Comparison of ENCODE assay signal across 7 mouse cellular contexts in the genomic region with DNA sequence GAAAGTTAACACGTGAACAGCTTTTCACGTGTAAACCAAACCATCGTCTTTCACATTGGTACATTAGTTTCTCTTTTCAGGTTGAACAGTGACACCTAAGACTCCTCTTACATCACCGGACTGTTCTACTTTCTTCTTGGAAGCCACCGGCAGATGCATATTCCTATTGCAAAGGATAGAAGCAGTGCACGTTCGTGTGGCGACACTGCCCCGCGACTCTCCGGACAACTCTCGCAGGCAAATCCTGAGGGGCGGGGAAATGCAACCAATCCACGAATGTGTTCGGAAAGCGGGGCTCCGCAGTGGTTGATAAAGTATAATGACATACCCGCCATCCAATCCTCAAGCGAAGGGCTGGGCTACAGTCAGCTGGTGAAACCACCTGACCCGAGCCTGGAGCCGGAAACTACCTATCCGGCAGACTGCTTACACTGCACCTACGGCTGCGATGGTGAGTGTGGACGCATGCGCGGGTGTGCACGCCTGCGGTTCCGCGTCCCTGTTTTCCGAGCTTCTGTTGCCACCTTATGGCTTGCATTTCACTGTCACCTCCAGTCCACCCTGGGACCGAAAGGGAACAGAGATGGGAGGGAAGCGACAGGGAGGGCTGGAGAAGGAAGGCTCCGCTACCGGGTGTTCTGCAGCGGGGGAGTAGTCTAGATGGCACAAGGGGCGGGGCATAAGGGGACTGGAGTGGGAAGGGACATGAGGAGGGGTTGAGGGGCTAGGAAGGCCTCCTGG. TPM values are rescaled to one million over a fixed set of nuclear protein-coding genes. Genes with fewer than 3 reads are reported as not detected.
DNase-seq lines count a peak whose midpoint lies in the region; ATAC-seq lines count a peak whose summit lies in the region.

Lamtor4 (plus strand) TSS at position 130 of the 741 bp plus-strand sequence.

- H3K9me3 ChIP-seq in intestine, embryonic 16.5 days (ENCODE audit: control insufficient read depth, low read length), result no peaks in the 10 kb centered on the region
- no peaks in the 10 kb centered on the region for H3K9me3 ChIP-seq in midbrain, embryonic 11.5 days (ENCODE audit: control insufficient read depth, low read length)

- peak within 1 kb of the TSS; percentile 81 for H3K4me2 ChIP-seq in intestine, embryonic 16.5 days (ENCODE audit: low read depth, low read length)
- H3K4me2 ChIP-seq in midbrain, embryonic 11.5 days, result peak within 1 kb of the TSS; percentile 67

- H3K9ac ChIP-seq in intestine, embryonic 16.5 days (ENCODE audit: low read depth, low read length), result peak within 1 kb of the TSS; percentile 74
- H3K9ac ChIP-seq in midbrain, embryonic 11.5 days (ENCODE audit: low read length), result peak within 1 kb of the TSS; percentile 73

- H3K27ac ChIP-seq in intestine, embryonic 16.5 days (ENCODE audit: low read length), result peak within 1 kb of the TSS; percentile 83
- H3K27ac ChIP-seq in midbrain, embryonic 11.5 days (ENCODE audit: low read depth, low read length), result peak within 1 kb of the TSS; percentile 30; the same call in 1 of the 2 replicates

- intact Hi-C loops in left cerebral cortex, postnatal 36 days (cut with DNase I), result no loop called here

- H3K36me3 ChIP-seq in intestine, embryonic 16.5 days (ENCODE audit: control insufficient read depth, insufficient read depth, low read length), result peaks cover 15% of the 10 kb centered on the region
- peaks cover 13% of the 10 kb centered on the region for H3K36me3 ChIP-seq in midbrain, embryonic 11.5 days (ENCODE audit: control insufficient read depth, insufficient read depth, low read length)

- H3K27me3 ChIP-seq in intestine, embryonic 16.5 days (replicated peaks; ENCODE audit: control insufficient read depth, insufficient read depth, low read length), result no peaks in the 10 kb centered on the region
- H3K27me3 ChIP-seq in midbrain, embryonic 11.5 days (ENCODE audit: control insufficient read depth, insufficient read depth, low read length), result no peaks in the 10 kb centered on the region

- peak within 1 kb of the TSS; percentile 69 for H3K4me3 ChIP-seq in intestine, embryonic 16.5 days (ENCODE audit: low read length)
- peak within 1 kb of the TSS; percentile 70 for H3K4me3 ChIP-seq in midbrain, embryonic 11.5 days (ENCODE audit: low read depth, low read length)

- H3K4me1 ChIP-seq in intestine, embryonic 16.5 days (ENCODE audit: control insufficient read depth, insufficient read depth, low read length), result peaks cover 16% of the 10 kb centered on the region
- peaks cover 9% of the 10 kb centered on the region for H3K4me1 ChIP-seq in midbrain, embryonic 11.5 days (ENCODE audit: control insufficient read depth, insufficient read depth, low read length)

- peak; percentile 100 for ATAC-seq in intestine, embryonic 16.5 days
- ATAC-seq in midbrain, embryonic 11.5 days (ENCODE audit: low FRiP score), result peak; percentile 99

- WGBS in intestine, embryonic 16.5 days, result under 1% methylated on average over 38 of the region's 38 CpGs
- WGBS in midbrain, embryonic 11.5 days, result under 1% methylated on average over 38 of the region's 38 CpGs

- DNase-seq in adrenal gland, adult 8-10 months, result peak; percentile 96
- peak; percentile 89 for DNase-seq in embryo, embryonic 9.5 days (ENCODE audit: extremely low spot score)
- DNase-seq in gastrocnemius, postnatal 4 days (ENCODE audit: low spot score in 2 of 2), result peak; percentile 75 to 91
- peak; percentile 94 to 95 for DNase-seq in left cerebral cortex, postnatal 36 days (ENCODE audit: low spot score in 2 of 2)
- peak; percentile 95 for DNase-seq in midbrain, embryonic 11.5 days (ENCODE audit: low spot score, missing footprints)
- peak; percentile 96 for DNase-seq in skeletal muscle tissue, adult 2 months (ENCODE audit: low read depth, low spot score)

RNA-seq across cellular contexts. Expression of gene Lamtor4, which starts in this region (rescaled TPM):
- 100 to 1,000 TPM in 2 of 4 experiments, 10 to 100 TPM in 2; 86.5 to 106 (median 99.5) TPM for total RNA-seq in adrenal gland, adult 8-10 months (2022)
- total RNA-seq in gastrocnemius, postnatal 4 days (2021), result 10 to 100 TPM; 52.9 to 54.9 TPM
- polyA plus RNA-seq in intestine, embryonic 16.5 days (2015; fragmentation: Nextera tagmentation; extraction: Ambion mirVana), result 101 and 107 TPM in 2 replicates
- total RNA-seq in left cerebral cortex, postnatal 36 days (2021), result 10 to 100 TPM; 53.4 to 54.3 TPM
- 44.1 and 47.8 TPM in 2 replicates for polyA plus RNA-seq in midbrain, embryonic 11.5 days (2014; fragmentation: Nextera tagmentation; extraction: Ambion mirVana)

Comparison
In these comparisons a context has a peak if more than half of its experiments do, and no peak if none do; other contexts are left out.
1. Peak in every context shown above with its lines: DNase-seq, ATAC-seq, H3K4me3 ChIP-seq and H3K27ac ChIP-seq.